Mouse (Mus musculus) cerebellum, adult 2 months (tissue): ENCODE results near the gene Arhgef11.

Source experiments
- CTCF ChIP-seq: fragments of 200-500 bp; IDR thresholded peaks from 2 replicates; pipeline ENCODE4 v1.5.1; 2011; ENCODE audit warnings: low read depth, mild to moderate bottlenecking, control low read depth, low read length, moderate library complexity, borderline replicate concordance; ENCODE audit not compliant: insufficient read depth
- POLR2A ChIP-seq: fragments of 200-500 bp; IDR thresholded peaks from 2 replicates; pipeline ENCODE4 v1.6.1; 2011; ENCODE audit warnings: low read length, control low read depth, borderline replicate concordance; ENCODE audit not compliant: insufficient read depth

GRCm38 (mm10) chr3:87761408-87762375 lies 144.3 kb downstream of the Arhgef11 start:
- TF ChIP-seq POLR2A (no peak), CTCF (no peak)
